Mouse (Mus musculus): ENCODE measurements around the gene Foxo1.

DNA sequence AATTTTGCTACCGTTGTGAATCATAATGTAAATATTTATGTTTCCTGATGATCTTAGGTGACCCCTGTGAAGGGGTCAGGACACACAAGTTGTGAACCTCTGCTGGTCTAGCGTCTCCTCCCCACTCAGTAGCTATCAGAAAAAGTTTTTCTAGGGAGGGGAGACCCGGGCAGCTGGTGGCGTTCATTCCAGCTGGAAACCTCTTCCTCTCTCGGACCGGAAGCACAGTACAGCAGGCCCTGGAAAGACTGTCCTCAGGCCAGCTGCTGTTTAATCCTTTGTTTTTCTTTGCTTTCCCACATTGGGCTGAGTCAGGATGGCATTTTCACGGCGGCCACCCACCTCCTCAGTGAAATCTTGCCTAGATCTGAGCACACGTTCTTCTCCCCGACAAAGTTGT, 125.0 kb downstream of the Foxo1 start:
- TF ChIP-seq CTCF (IDR thresholded peaks at IDR 0.05; ENCODE audit: low read depth) = no peak
- TF ChIP-seq EP300 (optimal IDR thresholded peaks at IDR 0.05) = no peak
